Mouse (Mus musculus) heart, postnatal 25 days (tissue): ENCODE measurements around the gene Fabp6. TPM values are rescaled to one million over a fixed set of nuclear protein-coding genes. Genes with fewer than 3 reads are reported as not detected.

ENCODE experiments used
- DNase-seq: peaks from one replicate; pipeline ENCODE4 v3.0.0; 2022; ENCODE audit warnings: low spot score
- intact Hi-C: fragments of 180-260 bp; cut with DNase I; formaldehyde crosslinking; loops from one replicate; pipeline ENCODE4 v1.15.1; 2025
- total RNA-seq, 2 experiments: library from RNA; stranded (reverse); gene quantifications; 2 replicates each; pipeline ENCODE4 v1.2.3; 2021

Fabp6 gene
- total RNA-seq: not detected

- intact Hi-C loops: no loop called here
- no peak for DNase-seq
These were observed at the start of gene Fabp6 for GRCm38 (mm10) chr11:43601440-43601839. TSS of gene Fabp6 (minus strand) at chr11:43601540.

GRCm38 (mm10) chr11:43645286-43645685 lies 43.9 kb upstream of the Fabp6 start:
- no peak for DNase-seq
- intact Hi-C loops: no loop called here

- intact Hi-C loops: no loop called here
- DNase-seq: peak; percentile 27
These were observed 41.8 kb upstream of the Fabp6 start for GRCm38 (mm10) chr11:43643180-43643591.

- intact Hi-C loops: no loop called here
These were observed 37.1 kb upstream of the Fabp6 start for GRCm38 (mm10) chr11:43638486-43638885.

GRCm38 (mm10) chr11:43636761-43637160 lies 35.4 kb upstream of the Fabp6 start:
- intact Hi-C loops: no loop called here
- DNase-seq: no peak

More at GRCm38 (mm10) chr11:43638486-43638885, 37.1 kb upstream of the Fabp6 start:
- DNase-seq: no peak

GRCm38 (mm10) chr11:43633658-43634401 lies 32.5 kb upstream of the Fabp6 start:
- DNase-seq: peak; percentile 46
- intact Hi-C loops: loop anchor here (5.0 kb wide), 1 partner anchor 48 kb away; the partner anchor contains the start of gene Pwwp2a

- no peak for DNase-seq
These were observed 31.8 kb upstream of the Fabp6 start for GRCm38 (mm10) chr11:43633165-43633564.

GRCm38 (mm10) chr11:43632566-43632965 lies 31.2 kb upstream of the Fabp6 start:
- DNase-seq: no peak
- intact Hi-C loops: loop anchor here (5.0 kb wide), 1 partner anchor 50 kb away; the partner anchor contains the start of gene Pwwp2a

More at GRCm38 (mm10) chr11:43633165-43633564, 31.8 kb upstream of the Fabp6 start:
- intact Hi-C loops: loop anchor here (5.0 kb wide), 1 partner anchor 49 kb away; the partner anchor contains the start of gene Pwwp2a

GRCm38 (mm10) chr11:43631645-43632044 lies 30.3 kb upstream of the Fabp6 start:
- no peak for DNase-seq
- intact Hi-C loops: loop anchor here (5.0 kb wide), 1 partner anchor 51 kb away; the partner anchor contains the start of gene Pwwp2a

GRCm38 (mm10) chr11:43626927-43627645 lies 25.7 kb upstream of the Fabp6 start:
- intact Hi-C loops: no loop called here
- DNase-seq: no peak

GRCm38 (mm10) chr11:43626300-43626926 lies 25.1 kb upstream of the Fabp6 start:
- peak; percentile 23 for DNase-seq
- intact Hi-C loops: no loop called here

- intact Hi-C loops: no loop called here
- DNase-seq: no peak
These were observed 23.0 kb upstream of the Fabp6 start for GRCm38 (mm10) chr11:43624341-43624740.

GRCm38 (mm10) chr11:43621769-43622168 lies 20.4 kb upstream of the Fabp6 start:
- no peak for DNase-seq
- intact Hi-C loops: no loop called here

- no peak for DNase-seq
- intact Hi-C loops: no loop called here
These were observed 17.1 kb upstream of the Fabp6 start for GRCm38 (mm10) chr11:43618403-43618802.

- DNase-seq: peak; percentile 36
- intact Hi-C loops: no loop called here
These were observed 16.6 kb upstream of the Fabp6 start for GRCm38 (mm10) chr11:43617924-43618323.

GRCm38 (mm10) chr11:43612834-43613488 lies 11.6 kb upstream of the Fabp6 start:
- peak; percentile 20 for DNase-seq
- intact Hi-C loops: loop anchor here (5.0 kb wide), 1 partner anchor 69 kb away; the partner anchor contains the start of gene Pwwp2a

- intact Hi-C loops: loop anchor here (5.0 kb wide), 1 partner anchor 72 kb away; the partner anchor contains the start of gene Pwwp2a
- DNase-seq: no peak
These were observed 9.3 kb upstream of the Fabp6 start for GRCm38 (mm10) chr11:43610662-43611033.

GRCm38 (mm10) chr11:43610006-43610661 lies 8.8 kb upstream of the Fabp6 start:
- intact Hi-C loops: loop anchor here (5.0 kb wide), 1 partner anchor 72 kb away; the partner anchor contains the start of gene Pwwp2a
- no peak for DNase-seq

GRCm38 (mm10) chr11:43608440-43608839 lies 7.1 kb upstream of the Fabp6 start:
- DNase-seq: no peak
- intact Hi-C loops: no loop called here
